Mouse (Mus musculus) forebrain, embryonic 16.5 days (tissue): Measurements from ENCODE around the gene Pepd. TPM values are rescaled to one million over a fixed set of nuclear protein-coding genes. Genes with fewer than 3 reads are reported as not detected.

Experiments
- ATAC-seq: fragments of 200-750 bp; cut with Nextera tagmentation; 2 replicates; pipeline ENCODE4 v1.8.0; 2017; ENCODE audit warnings: mild to moderate bottlenecking, moderate library complexity
- H3K27ac ChIP-seq: fragments of 300-500 bp; sonication (generic); 2 replicates; pipeline ENCODE4 v1.5.1; 2014; ENCODE audit warnings: low read length, control low read depth
- H3K27me3 ChIP-seq: fragments of 300-500 bp; sonication (generic); replicated peaks from 2 replicates; pipeline ENCODE4 v1.6.1; 2014; ENCODE audit warnings: low read length; ENCODE audit not compliant: control insufficient read depth, insufficient read depth
- H3K36me3 ChIP-seq: fragments of 300-500 bp; sonication (generic); 2 replicates; pipeline ENCODE4 v1.6.1; 2014; ENCODE audit not compliant: control insufficient read depth, insufficient read depth
- H3K4me1 ChIP-seq: fragments of 300-500 bp; sonication (generic); replicated peaks from 2 replicates; pipeline ENCODE4 v1.6.1; 2014; ENCODE audit warnings: low read length; ENCODE audit not compliant: control insufficient read depth, insufficient read depth
- H3K4me2 ChIP-seq: fragments of 300-500 bp; sonication (generic); 2 replicates; pipeline ENCODE4 v1.6.1; 2014; ENCODE audit warnings: mild to moderate bottlenecking, low read length, control low read depth
- H3K4me3 ChIP-seq: fragments of 300-500 bp; sonication (generic); replicated peaks from 2 replicates; pipeline ENCODE4 v1.5.1; 2014; ENCODE audit warnings: mild to moderate bottlenecking, low read length, control low read depth
- H3K9ac ChIP-seq: fragments of 300-500 bp; sonication (generic); replicated peaks from 2 replicates; pipeline ENCODE4 v1.6.1; 2014; ENCODE audit warnings: low read depth, low read length, control low read depth
- H3K9me3 ChIP-seq: fragments of 300-500 bp; sonication (generic); 2 replicates; pipeline ENCODE4 v1.6.1; 2016; ENCODE audit warnings: low read length; ENCODE audit not compliant: control insufficient read depth
- WGBS: fragments of 180-500 bp; shearing (Covaris S2); extraction: QIAGEN DNeasy Blood & Tissue Kit; methylation state at CpG from one replicate; pipeline ENCODE4 v1.1.7; 2014; 5-methylcytosine and 5-hydroxymethylcytosine counted together
- microRNA-seq: library from miRNA; unstranded; fragments of <30 nt; microRNA quantifications from one replicate; pipeline ENCODE4, GENCODE M21; 2017
- polyA plus RNA-seq: library from polyadenylated mRNA; unstranded; fragments of >200 nt; fragmentation: Nextera tagmentation; extraction: Ambion mirVana; gene quantifications from 2 replicates; pipeline ENCODE4 v1.2.1, GENCODE M21; 2015

The Pepd gene
- polyA plus RNA-seq, 1 experiment from 2014 or later = 58.0 TPM

- H3K9me3 ChIP-seq = no peaks in the 10 kb centered on the region
- ATAC-seq = no peak
- no peak overlapping the region for H3K4me3 ChIP-seq
- 87% methylated on average over 5 of the region's 5 CpGs for WGBS
- H3K27ac ChIP-seq = no peak overlapping the region
- no peak overlapping the region for H3K9ac ChIP-seq
- peaks cover 11% of the 10 kb centered on the region for H3K4me1 ChIP-seq
- H3K36me3 ChIP-seq = no peaks in the 10 kb centered on the region
- no peaks in the 10 kb centered on the region for H3K27me3 ChIP-seq
- no peak overlapping the region for H3K4me2 ChIP-seq
These were observed 178.4 kb downstream of the Pepd start for GRCm38 (mm10) chr7:35090550-35090949.

Small RNA genes lying within 50 kb of the gene (microRNA-seq; reads per million reads assigned to microRNA genes)
- gene Gm25033 = not detected

Other genes with a start within 250 kb of the Pepd start
- gene Chst8, start 99.7 kb upstream of the Pepd start, polyA plus RNA-seq = 9.9 and 12.0 TPM in 2 replicates
- gene Cebpg, start 144.2 kb downstream of the Pepd start, polyA plus RNA-seq = 48.4 and 54.8 TPM in 2 replicates
- 0.32 and 0.40 TPM in 2 replicates for gene Cebpa, start 206.9 kb downstream of the Pepd start, polyA plus RNA-seq